Mouse (Mus musculus) bone marrow macrophage, adult 2 months (primary cell): ENCODE results near the gene Ildr1. TPM values are rescaled to one million over a fixed set of nuclear protein-coding genes. Genes with fewer than 3 reads are reported as not detected.

ENCODE experiments used
- H3K27ac ChIP-seq: 2 replicates; pipeline ENCODE4 v1.5.1; 2012; ENCODE audit warnings: low read depth, low read length; ENCODE audit not compliant: insufficient read depth
- H3K4me1 ChIP-seq: 2 replicates; pipeline ENCODE4 v1.6.1; 2012; ENCODE audit warnings: low read length; ENCODE audit not compliant: control insufficient read depth, insufficient read depth
- H3K4me3 ChIP-seq: 2 replicates; pipeline ENCODE4 v1.5.1; 2012; ENCODE audit warnings: mild to moderate bottlenecking, low read length, moderate library complexity; ENCODE audit not compliant: insufficient read depth
- CTCF ChIP-seq: IDR thresholded peaks from 2 replicates; pipeline ENCODE4 v1.5.1; 2012; ENCODE audit warnings: low read depth, mild to moderate bottlenecking, low read length, moderate library complexity
- POLR2A ChIP-seq: IDR thresholded peaks from 2 replicates; pipeline ENCODE4 v1.6.1; 2012; ENCODE audit warnings: mild to moderate bottlenecking, low read depth, low read length, borderline replicate concordance
- polyA plus RNA-seq: library from polyadenylated mRNA; stranded (reverse); fragments of >200 nt; gene quantifications from 2 replicates; pipeline ENCODE4 v1.2.4, GENCODE M21; 2012; ENCODE audit not compliant: missing spikeins, insufficient read depth, insufficient read length

The Ildr1 gene
- polyA plus RNA-seq, 1 experiment = not detected

GRCm38 (mm10) chr16:36694798-36695290 lies 1.1 kb downstream of the Ildr1 start:
- H3K27ac ChIP-seq = no peak overlapping the region
- TF ChIP-seq POLR2A (no peak), CTCF (no peak)
- H3K4me3 ChIP-seq = no peak overlapping the region
- H3K4me1 ChIP-seq = peaks cover 10% of the 10 kb centered on the region

- Histone ChIP-seq H3K4me3 (no peak overlapping the region), H3K4me1 (peaks cover 6% of the 10 kb centered on the region), H3K27ac (no peak overlapping the region)
- no peak for TF ChIP-seq CTCF
- TF ChIP-seq POLR2A = no peak
Observed at GRCm38 (mm10) chr16:36697331-36697730, 3.6 kb downstream of the Ildr1 start.

DNA sequence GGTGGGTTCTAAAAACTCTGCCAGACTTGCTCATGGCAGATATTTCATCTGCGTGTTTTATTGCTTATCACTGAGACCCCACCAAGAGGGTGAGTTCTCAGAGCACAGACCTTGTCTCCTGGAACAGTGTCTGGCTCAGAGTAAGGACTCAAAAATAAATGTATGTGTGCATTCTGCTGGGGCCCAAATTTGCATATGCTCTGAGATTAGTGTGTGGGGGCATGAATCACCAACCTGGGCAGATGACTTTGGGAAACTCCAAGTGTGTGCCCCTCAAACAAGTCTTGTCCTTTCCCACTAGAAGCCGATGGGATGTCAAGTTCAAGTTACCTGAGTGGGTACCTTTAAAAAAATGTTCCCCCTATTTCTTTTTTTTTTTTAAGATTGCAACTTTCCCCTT lies 6.7 kb downstream of the Ildr1 start:
- H3K4me3 ChIP-seq = no peak overlapping the region
- peaks cover 6% of the 10 kb centered on the region; the same call in 1 of the 2 replicates for H3K4me1 ChIP-seq
- TF ChIP-seq CTCF (no peak), POLR2A (no peak)
- H3K27ac ChIP-seq = no peak overlapping the region

DNA sequence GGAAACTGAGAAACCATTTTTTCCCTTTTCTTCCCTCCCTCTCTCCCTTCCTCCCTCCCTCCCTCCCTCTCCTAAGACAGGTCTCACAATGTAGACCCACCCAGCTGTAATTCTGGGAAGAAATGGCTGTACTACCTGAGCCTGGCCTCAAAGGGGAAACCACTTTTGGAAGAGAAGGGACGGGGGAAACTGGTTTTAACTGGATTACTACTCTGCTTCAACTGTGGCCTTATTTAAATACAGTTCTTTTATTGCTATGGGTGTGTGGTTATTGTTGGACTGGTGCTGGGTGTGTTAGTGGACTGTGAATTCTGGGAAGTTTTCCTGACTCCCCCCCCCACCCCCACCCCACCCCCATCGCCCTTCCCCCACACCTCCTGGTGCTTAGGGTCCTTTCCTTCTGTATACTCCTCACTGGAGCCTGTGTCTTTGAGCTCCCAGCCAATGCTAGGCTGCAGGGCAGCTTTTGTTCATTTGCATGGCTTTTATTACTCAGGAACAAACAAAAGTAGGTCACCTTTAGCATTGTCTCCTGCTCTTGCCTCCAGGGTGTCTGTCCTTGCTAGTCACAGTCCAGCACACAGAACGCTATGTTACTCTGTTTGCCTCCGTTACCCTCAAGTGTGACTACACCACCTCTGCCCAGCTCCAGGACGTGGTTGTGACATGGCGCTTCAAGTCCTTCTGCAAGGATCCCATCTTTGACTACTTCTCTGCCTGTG lies 14.1 kb downstream of the Ildr1 start:
- Histone ChIP-seq H3K4me1 (peaks cover 43% of the 10 kb centered on the region), H3K27ac (no peak overlapping the region), H3K4me3 (no peak overlapping the region)
- TF ChIP-seq CTCF = no peak
- no peak for TF ChIP-seq POLR2A

DNA sequence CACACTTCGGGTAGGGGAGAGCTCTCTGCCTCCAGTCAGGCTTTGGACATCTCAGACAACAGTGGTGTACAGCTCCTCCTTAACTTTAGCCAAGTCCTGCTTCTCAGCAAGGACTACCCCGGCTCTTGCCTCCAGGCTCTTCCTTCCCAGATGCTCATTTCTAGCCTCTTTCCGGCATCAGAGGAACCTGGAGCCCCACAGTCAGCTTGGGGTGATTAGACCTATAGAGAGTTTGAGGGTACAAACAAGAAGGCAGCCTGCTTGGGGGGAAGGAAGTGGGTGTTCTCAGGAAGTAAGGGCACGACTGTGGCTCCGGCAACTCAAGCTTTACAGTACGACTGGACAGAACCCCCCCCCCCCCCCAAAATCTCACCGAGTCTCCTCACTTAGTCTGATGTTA lies 15.0 kb downstream of the Ildr1 start:
- peaks cover 43% of the 10 kb centered on the region for H3K4me1 ChIP-seq
- H3K27ac ChIP-seq = no peak overlapping the region
- no peak overlapping the region for H3K4me3 ChIP-seq
- no peak for TF ChIP-seq CTCF
- no peak for TF ChIP-seq POLR2A

GRCm38 (mm10) chr16:36709405-36709804 lies 15.6 kb downstream of the Ildr1 start:
- Histone ChIP-seq H3K4me1 (peaks cover 48% of the 10 kb centered on the region), H3K27ac (no peak overlapping the region), H3K4me3 (no peak overlapping the region)
- TF ChIP-seq CTCF (no peak), POLR2A (no peak)

GRCm38 (mm10) chr16:36710794-36711193 lies 17.0 kb downstream of the Ildr1 start:
- 0 out of 2 replicates have a peak, but pooled peaks have one; percentile 27 for TF ChIP-seq CTCF
- TF ChIP-seq POLR2A = no peak
- H3K4me1 ChIP-seq = peaks cover 43% of the 10 kb centered on the region
- H3K27ac ChIP-seq = no peak overlapping the region
- no peak overlapping the region for H3K4me3 ChIP-seq

GRCm38 (mm10) chr16:36711760-36712159 lies 18.0 kb downstream of the Ildr1 start:
- no peak for TF ChIP-seq POLR2A
- TF ChIP-seq CTCF = no peak
- no peak overlapping the region for H3K4me3 ChIP-seq
- peak overlapping the region; percentile 67 for H3K27ac ChIP-seq
- peaks cover 40% of the 10 kb centered on the region for H3K4me1 ChIP-seq

GRCm38 (mm10) chr16:36717481-36717880 lies 23.7 kb downstream of the Ildr1 start:
- TF ChIP-seq POLR2A = no peak
- TF ChIP-seq CTCF = no peak
- H3K4me3 ChIP-seq = no peak overlapping the region
- no peak overlapping the region; the same call in 1 of the 2 replicates for H3K27ac ChIP-seq
- H3K4me1 ChIP-seq = peaks cover 38% of the 10 kb centered on the region

DNA sequence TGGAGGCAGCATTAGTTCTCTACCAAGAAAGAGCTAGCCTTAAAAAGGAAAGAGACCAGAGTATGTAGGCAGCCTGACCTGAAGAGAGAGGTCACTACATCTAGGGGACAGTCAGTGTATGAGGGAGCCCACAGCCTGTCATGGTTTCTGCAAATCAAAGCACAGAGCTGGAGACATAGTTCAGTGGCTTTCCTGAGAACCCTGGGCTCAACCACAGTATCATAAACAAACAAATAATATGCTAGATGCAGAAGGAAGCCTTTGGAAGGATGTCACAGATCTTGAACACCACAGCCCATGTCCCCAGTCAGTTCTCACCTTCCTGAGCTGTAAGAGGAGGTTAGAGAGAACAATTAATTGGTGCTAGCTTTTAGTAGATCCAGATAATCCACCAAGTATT lies 24.9 kb downstream of the Ildr1 start:
- no peak overlapping the region for H3K27ac ChIP-seq
- TF ChIP-seq CTCF (no peak), POLR2A (no peak)
- no peak overlapping the region for H3K4me3 ChIP-seq
- peaks cover 35% of the 10 kb centered on the region for H3K4me1 ChIP-seq
